Mouse (Mus musculus): Measurements from ENCODE around the gene Il10rb. TPM values are rescaled to one million over a fixed set of nuclear protein-coding genes. Genes with fewer than 3 reads are reported as not detected.
"Not testable (repeated sequence)": the region's sequence is repeated elsewhere in the genome, so short reads cannot be mapped to it uniquely, and the experiment has no call there.

Il10rb gene
- polyA plus RNA-seq, 1 experiment from 2014 or later = 6.9 TPM

DNA sequence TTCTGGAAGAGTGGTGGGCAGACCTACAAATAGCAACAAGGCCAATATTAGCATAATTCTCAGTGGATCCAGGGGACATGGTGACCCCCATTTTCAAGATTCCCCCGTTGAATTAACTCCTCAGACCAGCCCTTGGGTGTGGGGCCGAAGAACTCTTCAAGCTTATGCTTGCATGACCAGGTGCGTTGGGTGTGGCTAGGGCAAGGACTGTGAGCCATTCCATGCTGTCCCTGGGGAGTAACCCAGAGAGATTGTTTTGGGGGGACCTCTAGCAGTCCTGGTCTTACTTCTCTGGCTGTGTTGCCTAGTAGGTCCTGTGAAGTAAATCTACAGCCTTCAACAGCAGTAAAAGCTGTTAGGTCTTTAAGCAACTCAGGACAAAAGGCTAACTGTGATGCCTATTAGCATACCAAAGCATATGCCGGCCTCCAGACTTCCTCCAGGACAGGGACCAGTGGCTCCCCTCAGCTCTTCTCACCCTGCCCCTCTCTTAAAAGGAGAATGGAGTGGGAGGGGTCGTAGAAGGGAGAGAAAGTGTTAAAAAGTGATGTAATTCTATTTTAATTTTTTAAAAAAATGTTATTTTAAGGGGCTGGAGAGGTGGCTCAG lies 26.9 kb downstream of the Il10rb start:
- DNase-seq (ENCODE audit: low spot score) = no peak
- H3K4me1 ChIP-seq = peaks cover 13% of the 10 kb centered on the region
- H3K4me3 ChIP-seq = no peak overlapping the region
- no peaks in the 10 kb centered on the region for H3K27me3 ChIP-seq (ENCODE audit: low read depth, poor library complexity, severe bottlenecking)
- no peaks in the 10 kb centered on the region for H3K9me3 ChIP-seq (replicated peaks)
- no peaks in the 10 kb centered on the region for H3K36me3 ChIP-seq
- 29% methylated on average over 5 of the region's 5 CpGs for WGBS
- H3K27ac ChIP-seq (replicated peaks) = no peak overlapping the region

DNA sequence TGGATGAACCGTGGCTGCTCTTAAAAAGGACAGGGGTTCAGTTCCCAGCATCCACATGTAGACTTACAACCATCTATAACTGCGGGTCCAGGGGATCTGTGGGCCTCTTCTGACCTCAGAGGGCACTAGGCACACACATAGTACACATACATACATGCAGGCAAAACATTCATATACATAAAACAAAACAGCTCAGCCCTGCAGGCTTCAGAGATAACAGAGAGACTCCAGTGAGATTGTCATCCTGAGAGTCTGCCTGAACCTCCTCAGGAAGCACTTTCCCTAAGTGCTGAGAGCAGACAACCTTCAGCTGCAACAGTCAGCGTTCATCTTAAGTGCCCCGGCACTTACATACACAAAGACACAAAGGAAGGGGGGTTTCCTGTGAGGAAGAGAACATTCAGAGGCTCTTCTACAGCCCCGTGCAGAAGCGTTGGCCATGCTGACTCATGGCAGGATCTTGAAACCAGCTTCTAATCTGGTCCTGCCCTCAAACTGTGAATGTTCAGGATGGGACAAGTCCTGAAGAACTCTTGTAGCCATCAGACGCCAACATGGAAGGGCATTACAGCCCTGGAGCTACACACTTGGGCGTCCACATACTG lies 27.5 kb downstream of the Il10rb start:
- H3K4me1 ChIP-seq = peaks cover 13% of the 10 kb centered on the region
- no peaks in the 10 kb centered on the region for H3K36me3 ChIP-seq
- no peak overlapping the region for H3K4me3 ChIP-seq
- DNase-seq (ENCODE audit: low spot score) = no peak
- 0 out of 2 replicates have a peak overlapping the region, but pooled peaks have one; percentile 28 for H3K27ac ChIP-seq (replicated peaks)
- H3K27me3 ChIP-seq (ENCODE audit: low read depth, poor library complexity, severe bottlenecking) = no peaks in the 10 kb centered on the region
- H3K9me3 ChIP-seq (replicated peaks) = no peaks in the 10 kb centered on the region
- WGBS = 67% methylated on average over 8 of the region's 8 CpGs

GRCm38 (mm10) chr16:91434119-91434518 lies 28.2 kb downstream of the Il10rb start:
- no peaks in the 10 kb centered on the region for H3K9me3 ChIP-seq (replicated peaks)
- no peak overlapping the region for H3K4me3 ChIP-seq
- H3K4me1 ChIP-seq = peaks cover 13% of the 10 kb centered on the region
- 91% methylated on average over 3 of the region's 3 CpGs for WGBS
- DNase-seq (ENCODE audit: low spot score) = no peak
- no peak overlapping the region for H3K27ac ChIP-seq (replicated peaks)
- no peaks in the 10 kb centered on the region for H3K27me3 ChIP-seq (ENCODE audit: low read depth, poor library complexity, severe bottlenecking)
- no peaks in the 10 kb centered on the region for H3K36me3 ChIP-seq

- no peak for DNase-seq (ENCODE audit: low spot score)
- Histone ChIP-seq H3K27me3 (ENCODE audit: low read depth, poor library complexity, severe bottlenecking) (no peaks in the 10 kb centered on the region), H3K27ac (replicated peaks) (no peak overlapping the region), H3K9me3 (replicated peaks) (no peaks in the 10 kb centered on the region), H3K36me3 (no peaks in the 10 kb centered on the region), H3K4me3 (no peak overlapping the region), H3K4me1 (peaks cover 7% of the 10 kb centered on the region)
- 87% methylated on average over 3 of the region's 3 CpGs for WGBS
These were observed 32.1 kb downstream of the Il10rb start for GRCm38 (mm10) chr16:91438081-91438480.

DNA sequence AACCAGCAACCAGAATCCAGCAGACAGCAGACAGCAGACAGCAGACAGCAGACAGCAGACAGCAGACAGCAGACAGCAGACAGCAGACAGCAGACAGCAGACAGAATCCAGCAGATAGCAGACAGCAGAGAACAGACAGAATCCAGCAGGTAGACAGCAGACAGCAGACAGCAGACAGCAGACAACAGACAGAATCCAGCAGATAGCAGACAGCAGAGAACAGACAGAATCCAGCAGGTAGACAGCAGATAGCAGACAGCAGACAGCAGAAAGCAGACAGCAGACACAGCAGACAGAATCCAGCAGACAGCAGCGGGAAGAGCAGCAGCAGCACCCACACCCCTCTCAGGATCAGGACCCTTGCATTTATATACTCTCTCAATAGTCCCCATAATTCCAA lies 32.6 kb downstream of the Il10rb start:
- not testable (repeated sequence) for DNase-seq (ENCODE audit: low spot score); H3K4me3 ChIP-seq; H3K9me3 ChIP-seq (replicated peaks); H3K27me3 ChIP-seq (ENCODE audit: low read depth, poor library complexity, severe bottlenecking); H3K4me1 ChIP-seq; H3K27ac ChIP-seq (replicated peaks); H3K36me3 ChIP-seq
- 86% methylated on average over 1 of the region's 1 CpGs for WGBS

GRCm38 (mm10) chr16:91441366-91441765 lies 35.4 kb downstream of the Il10rb start:
- H3K36me3 ChIP-seq = no peaks in the 10 kb centered on the region
- no peak overlapping the region for H3K4me3 ChIP-seq
- H3K4me1 ChIP-seq = no peaks in the 10 kb centered on the region; the same call in 1 of the 2 replicates
- no peak for DNase-seq (ENCODE audit: low spot score)
- 65% methylated on average over 7 of the region's 7 CpGs for WGBS
- no peak overlapping the region for H3K27ac ChIP-seq (replicated peaks)
- H3K27me3 ChIP-seq (ENCODE audit: low read depth, poor library complexity, severe bottlenecking) = no peaks in the 10 kb centered on the region
- H3K9me3 ChIP-seq (replicated peaks) = no peaks in the 10 kb centered on the region

GRCm38 (mm10) chr16:91441811-91442240 lies 35.9 kb downstream of the Il10rb start:
- Histone ChIP-seq H3K27me3 (ENCODE audit: low read depth, poor library complexity, severe bottlenecking) (no peaks in the 10 kb centered on the region), H3K4me3 (no peak overlapping the region), H3K27ac (replicated peaks) (no peak overlapping the region), H3K36me3 (no peaks in the 10 kb centered on the region), H3K9me3 (replicated peaks) (no peaks in the 10 kb centered on the region), H3K4me1 (no peaks in the 10 kb centered on the region; the same call in 1 of the 2 replicates)
- no peak for DNase-seq (ENCODE audit: low spot score)
- 82% methylated on average over 7 of the region's 7 CpGs for WGBS

GRCm38 (mm10) chr16:91442446-91442845 lies 36.5 kb downstream of the Il10rb start:
- DNase-seq (ENCODE audit: low spot score) = no peak
- H3K4me1 ChIP-seq = no peaks in the 10 kb centered on the region; the same call in 1 of the 2 replicates
- H3K36me3 ChIP-seq = no peaks in the 10 kb centered on the region
- no peak overlapping the region for H3K4me3 ChIP-seq
- H3K9me3 ChIP-seq (replicated peaks) = no peaks in the 10 kb centered on the region
- WGBS = 79% methylated on average over 4 of the region's 4 CpGs
- no peaks in the 10 kb centered on the region for H3K27me3 ChIP-seq (ENCODE audit: low read depth, poor library complexity, severe bottlenecking)
- H3K27ac ChIP-seq (replicated peaks) = peak overlapping the region; percentile 50; the same call in 1 of the 2 replicates

DNA sequence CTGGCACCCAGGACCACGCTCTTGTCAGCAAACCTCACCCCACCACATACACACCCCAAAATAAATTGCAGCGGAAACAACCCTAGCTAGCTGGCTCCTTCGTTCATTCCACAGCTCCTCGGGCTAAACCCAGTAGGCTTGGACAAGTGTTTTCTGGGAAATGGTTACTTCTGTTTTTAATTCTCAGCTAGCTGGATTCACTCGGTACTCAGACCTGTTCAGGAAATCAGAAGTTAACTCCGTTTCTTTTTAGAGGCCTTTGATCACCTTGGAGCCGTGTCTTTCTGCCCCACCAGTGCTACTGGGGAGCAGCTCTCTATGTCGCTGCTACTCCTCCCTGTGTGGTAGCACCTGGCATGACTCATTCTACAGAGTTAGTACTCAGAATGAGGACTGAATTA lies 37.2 kb downstream of the Il10rb start:
- H3K4me3 ChIP-seq = no peak overlapping the region
- H3K27ac ChIP-seq (replicated peaks) = no peak overlapping the region
- H3K9me3 ChIP-seq (replicated peaks) = no peaks in the 10 kb centered on the region
- no peaks in the 10 kb centered on the region for H3K36me3 ChIP-seq
- 87% methylated on average over 8 of the region's 8 CpGs for WGBS
- no peaks in the 10 kb centered on the region; the same call in 1 of the 2 replicates for H3K4me1 ChIP-seq
- DNase-seq (ENCODE audit: low spot score) = no peak
- no peaks in the 10 kb centered on the region for H3K27me3 ChIP-seq (ENCODE audit: low read depth, poor library complexity, severe bottlenecking)

DNA sequence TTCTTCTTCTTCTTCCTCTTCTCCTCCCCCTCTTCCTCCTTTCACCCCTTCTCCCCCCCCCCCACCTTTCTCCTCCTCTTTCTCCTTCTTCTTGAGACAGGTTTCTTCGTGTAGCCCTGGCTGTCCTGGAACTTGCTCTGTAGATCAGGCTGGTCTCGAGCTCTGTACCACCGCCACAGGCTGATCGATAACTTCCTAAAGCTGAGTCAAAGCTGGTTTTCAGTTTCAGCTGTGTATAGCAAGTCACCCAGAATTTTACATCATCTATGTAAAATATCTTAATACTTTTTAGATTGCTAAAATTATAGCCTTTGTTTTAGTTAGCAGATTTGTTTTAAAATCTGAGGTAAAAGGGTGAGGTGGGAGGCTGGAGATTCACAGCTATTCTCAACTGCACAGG lies 38.9 kb downstream of the Il10rb start:
- no peak for DNase-seq (ENCODE audit: low spot score)
- WGBS = 86% methylated on average over 4 of the region's 4 CpGs
- no peaks in the 10 kb centered on the region for H3K9me3 ChIP-seq (replicated peaks)
- no peak overlapping the region for H3K27ac ChIP-seq (replicated peaks)
- no peaks in the 10 kb centered on the region; the same call in 1 of the 2 replicates for H3K4me1 ChIP-seq
- no peaks in the 10 kb centered on the region for H3K36me3 ChIP-seq
- H3K4me3 ChIP-seq = no peak overlapping the region
- no peaks in the 10 kb centered on the region for H3K27me3 ChIP-seq (ENCODE audit: low read depth, poor library complexity, severe bottlenecking)

- 92% methylated on average over 5 of the region's 5 CpGs for WGBS
- H3K4me3 ChIP-seq = no peak overlapping the region
- no peaks in the 10 kb centered on the region; the same call in 1 of the 2 replicates for H3K4me1 ChIP-seq
- H3K9me3 ChIP-seq (replicated peaks) = no peaks in the 10 kb centered on the region
- DNase-seq (ENCODE audit: low spot score) = no peak
- no peak overlapping the region for H3K27ac ChIP-seq (replicated peaks)
- H3K36me3 ChIP-seq = no peaks in the 10 kb centered on the region
- H3K27me3 ChIP-seq (ENCODE audit: low read depth, poor library complexity, severe bottlenecking) = no peaks in the 10 kb centered on the region
These were observed 39.6 kb downstream of the Il10rb start for GRCm38 (mm10) chr16:91445566-91445965.

- DNase-seq (ENCODE audit: low spot score) = no peak
- WGBS = 82% methylated on average over 8 of the region's 8 CpGs
- no peaks in the 10 kb centered on the region for H3K9me3 ChIP-seq (replicated peaks)
These were observed 41.0 kb downstream of the Il10rb start for GRCm38 (mm10) chr16:91446778-91447511.

DNA sequence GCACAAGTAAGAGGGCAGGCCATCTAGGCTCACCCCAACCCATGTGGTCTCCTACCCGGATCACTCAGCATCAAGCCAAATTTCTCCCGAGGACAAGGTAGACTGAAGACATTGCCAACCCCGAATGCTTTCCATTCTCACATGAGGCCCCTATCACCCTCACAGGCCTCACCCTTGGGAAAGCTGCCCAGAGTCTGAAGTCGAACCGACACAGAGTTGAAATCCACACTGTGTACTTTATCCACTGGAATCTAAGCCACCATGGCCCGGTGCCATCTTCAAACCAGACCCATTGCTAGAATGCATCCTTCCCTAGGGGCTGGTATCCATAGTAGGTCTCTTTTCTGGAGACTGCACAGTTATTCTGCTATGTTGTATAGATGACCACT lies 41.5 kb downstream of the Il10rb start:
- Histone ChIP-seq H3K27me3 (ENCODE audit: low read depth, poor library complexity, severe bottlenecking) (no peaks in the 10 kb centered on the region), H3K9me3 (replicated peaks) (no peaks in the 10 kb centered on the region), H3K4me3 (no peak overlapping the region), H3K4me1 (no peaks in the 10 kb centered on the region; the same call in 1 of the 2 replicates), H3K36me3 (no peaks in the 10 kb centered on the region), H3K27ac (replicated peaks) (no peak overlapping the region)
- no peak for DNase-seq (ENCODE audit: low spot score)
- 88% methylated on average over 6 of the region's 6 CpGs for WGBS

More at GRCm38 (mm10) chr16:91446778-91447511, 41.0 kb downstream of the Il10rb start:
- H3K27ac ChIP-seq (replicated peaks) = no peak overlapping the region
- H3K27me3 ChIP-seq (ENCODE audit: low read depth, poor library complexity, severe bottlenecking) = no peaks in the 10 kb centered on the region
- H3K4me3 ChIP-seq = no peak overlapping the region
- no peaks in the 10 kb centered on the region for H3K36me3 ChIP-seq
- H3K4me1 ChIP-seq = no peaks in the 10 kb centered on the region; the same call in 1 of the 2 replicates

Data from midbrain, embryonic 10.5 days (tissue).